Mouse (Mus musculus): ENCODE measurements around the gene Hsdl2. TPM values are rescaled to one million over a fixed set of nuclear protein-coding genes. Genes with fewer than 3 reads are reported as not detected.
"Not testable (repeated sequence)": the region's sequence is repeated elsewhere in the genome, so short reads cannot be mapped to it uniquely, and the experiment has no call there.

Gene Hsdl2
- total RNA-seq, 1 experiment from 2014 or later: 135 TPM

DNA sequence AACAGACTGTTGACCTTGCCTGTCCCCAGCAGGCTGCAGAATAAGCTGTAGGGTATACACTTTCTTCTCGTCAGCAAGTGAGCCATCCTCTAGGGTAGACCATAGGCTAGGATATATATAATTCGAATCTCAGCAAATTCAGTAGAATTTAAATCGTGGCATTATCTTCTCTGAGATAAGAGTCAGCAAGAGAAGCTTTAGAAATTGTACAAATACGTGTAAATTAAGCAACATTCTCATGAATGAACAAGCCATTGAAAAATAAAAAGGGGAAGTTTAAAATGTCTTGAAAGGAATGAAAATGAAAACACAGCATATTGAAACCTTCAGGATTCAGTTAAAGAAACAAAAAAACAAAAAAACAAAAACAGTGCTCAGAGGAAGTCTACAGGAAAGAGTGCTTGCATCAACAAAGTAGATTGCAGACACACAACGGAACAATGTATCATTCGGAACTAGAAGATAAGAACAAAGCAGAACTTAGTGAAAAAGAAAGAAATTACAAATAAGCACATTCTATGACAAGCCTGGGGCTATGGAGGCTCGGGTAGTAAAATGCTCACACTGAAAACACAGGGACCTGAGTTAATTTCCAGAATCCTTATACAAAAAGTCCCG is 15.7 kb upstream of the Hsdl2 start:
- no peak for DNase-seq

DNA sequence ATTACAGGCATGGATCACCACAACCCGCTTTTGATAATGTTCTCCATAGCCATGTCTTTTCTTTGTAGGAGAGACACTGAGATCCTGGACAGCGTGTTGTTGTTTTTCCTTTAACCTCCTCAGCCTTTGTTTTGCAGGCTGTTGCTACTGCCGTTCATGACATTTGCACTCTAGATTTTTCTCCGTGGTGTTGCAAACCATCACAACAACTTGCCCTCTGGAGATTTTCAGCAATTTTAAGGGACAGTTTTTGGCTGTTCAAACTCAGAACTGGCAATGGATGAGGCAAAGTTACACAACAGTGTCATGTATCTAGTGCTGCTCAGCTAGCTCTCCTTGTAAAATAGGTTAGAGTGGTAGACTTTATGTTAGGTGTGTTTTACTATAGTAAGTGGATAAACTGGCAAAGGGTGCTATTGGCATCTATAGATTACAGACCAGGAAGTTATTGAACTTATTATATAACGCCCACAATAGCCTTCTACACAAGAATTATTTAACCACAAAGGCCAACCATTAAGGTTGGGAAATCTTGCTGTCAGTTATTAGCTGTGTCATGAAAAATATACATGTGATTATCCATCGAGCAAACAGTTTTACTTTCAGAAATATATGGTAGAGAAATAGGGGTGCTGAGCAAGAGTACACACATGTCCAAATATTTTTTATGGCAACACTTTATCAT is 13.6 kb upstream of the Hsdl2 start:
- DNase-seq: peak; percentile 35

DNA sequence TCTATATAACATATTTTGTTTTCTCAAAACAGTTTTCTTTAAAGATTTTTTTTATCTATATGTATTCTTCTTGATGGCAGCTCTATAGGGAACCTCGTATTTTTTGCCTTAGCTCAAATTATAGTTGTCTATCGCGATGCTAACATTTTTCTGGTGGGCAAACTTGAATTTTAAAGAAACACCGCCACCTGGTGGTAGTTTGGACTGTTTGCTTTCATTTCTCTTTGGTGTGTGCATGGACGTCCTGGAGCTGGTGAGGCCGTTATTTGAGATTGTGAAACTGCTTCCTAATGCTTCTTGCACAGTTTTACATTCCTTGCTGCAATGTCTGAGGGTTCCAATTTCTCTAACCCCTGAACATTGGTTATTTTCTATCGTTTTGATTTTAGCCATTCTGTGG is 11.8 kb upstream of the Hsdl2 start:
- peak; percentile 85 for DNase-seq

DNA sequence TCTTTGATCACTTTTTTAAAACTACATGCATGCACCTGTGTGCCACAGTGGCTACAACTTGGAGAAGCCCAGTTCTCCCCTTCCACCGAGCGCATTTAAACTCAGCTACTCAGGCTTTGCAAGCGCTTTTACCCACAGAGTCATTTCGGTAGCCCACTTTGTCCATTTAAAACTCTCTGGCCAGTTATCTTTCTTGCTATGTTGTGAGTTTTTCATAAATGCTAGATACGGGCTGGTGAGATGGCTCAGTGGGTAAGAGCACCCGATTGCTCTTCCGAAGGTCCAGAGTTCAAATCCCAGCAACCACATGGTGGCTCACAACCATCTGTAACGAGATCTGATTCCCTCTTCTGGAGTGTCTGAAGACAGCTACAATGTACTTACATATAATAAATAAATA is 10.8 kb upstream of the Hsdl2 start:
- DNase-seq: not testable (repeated sequence)

DNA sequence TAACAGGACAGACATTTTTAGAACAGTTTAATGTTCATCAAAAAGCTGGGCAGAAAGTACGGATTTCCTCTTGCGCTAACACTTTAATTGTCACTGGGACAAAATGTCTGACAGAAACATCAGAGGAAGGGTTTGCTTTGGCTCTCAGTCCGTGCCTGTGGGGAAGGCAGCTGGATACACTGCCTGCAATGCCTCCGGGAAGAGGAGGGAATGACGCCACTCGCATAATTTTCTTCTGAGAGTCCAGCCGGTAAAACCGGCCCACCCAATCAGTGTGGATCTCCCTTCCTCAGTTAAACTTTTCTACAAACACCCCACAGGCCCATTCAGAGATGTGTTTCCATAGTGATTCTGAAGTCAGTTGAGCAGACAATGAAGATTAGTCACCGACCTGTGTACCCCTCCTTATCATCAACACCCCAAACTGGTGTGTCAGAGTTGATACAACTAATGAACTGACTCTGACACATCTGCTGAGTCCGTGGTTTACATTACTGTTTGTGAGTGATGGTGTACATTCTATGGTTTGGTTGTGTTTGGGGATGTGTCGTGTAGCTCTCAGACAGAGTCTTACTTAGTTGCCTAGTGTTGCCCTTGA is 8.7 kb upstream of the Hsdl2 start:
- no peak for DNase-seq

DNA sequence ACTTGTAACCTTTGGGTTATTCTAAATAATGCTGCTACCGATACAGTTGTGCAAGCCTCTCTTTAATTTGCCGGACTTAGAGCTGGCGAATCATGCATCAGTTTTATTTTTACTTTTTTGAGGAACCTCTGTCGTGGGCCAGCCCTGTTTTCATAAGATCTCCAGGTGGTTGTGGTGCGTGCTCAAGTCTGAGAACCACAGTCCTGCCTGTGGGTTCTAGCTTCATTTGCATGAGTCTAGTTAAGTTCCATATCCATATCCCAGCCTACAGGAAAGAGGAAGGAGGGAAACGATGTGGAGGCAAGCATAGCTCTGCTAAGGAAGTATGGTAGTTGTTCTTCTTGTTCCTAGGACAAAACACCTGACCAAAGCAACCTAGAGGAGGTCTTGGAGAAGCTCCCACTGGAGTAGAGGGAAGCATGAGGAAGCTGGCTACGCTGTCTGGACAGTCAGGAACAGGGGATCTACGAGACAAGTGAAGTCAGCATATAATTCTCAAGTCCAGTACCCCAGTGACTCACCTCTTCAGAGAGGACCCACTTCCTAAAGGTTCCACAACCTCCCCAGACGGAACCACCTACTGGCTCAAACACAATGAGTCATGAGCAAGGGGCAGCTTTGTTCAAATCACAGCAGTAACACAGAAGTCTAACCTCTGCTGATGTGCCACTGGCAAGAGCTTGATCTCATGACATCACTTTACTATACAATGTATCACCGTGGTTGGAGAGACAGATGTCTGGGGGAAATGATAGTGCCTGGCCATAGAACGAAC is 6.0 kb upstream of the Hsdl2 start:
- DNase-seq: no peak

DNA sequence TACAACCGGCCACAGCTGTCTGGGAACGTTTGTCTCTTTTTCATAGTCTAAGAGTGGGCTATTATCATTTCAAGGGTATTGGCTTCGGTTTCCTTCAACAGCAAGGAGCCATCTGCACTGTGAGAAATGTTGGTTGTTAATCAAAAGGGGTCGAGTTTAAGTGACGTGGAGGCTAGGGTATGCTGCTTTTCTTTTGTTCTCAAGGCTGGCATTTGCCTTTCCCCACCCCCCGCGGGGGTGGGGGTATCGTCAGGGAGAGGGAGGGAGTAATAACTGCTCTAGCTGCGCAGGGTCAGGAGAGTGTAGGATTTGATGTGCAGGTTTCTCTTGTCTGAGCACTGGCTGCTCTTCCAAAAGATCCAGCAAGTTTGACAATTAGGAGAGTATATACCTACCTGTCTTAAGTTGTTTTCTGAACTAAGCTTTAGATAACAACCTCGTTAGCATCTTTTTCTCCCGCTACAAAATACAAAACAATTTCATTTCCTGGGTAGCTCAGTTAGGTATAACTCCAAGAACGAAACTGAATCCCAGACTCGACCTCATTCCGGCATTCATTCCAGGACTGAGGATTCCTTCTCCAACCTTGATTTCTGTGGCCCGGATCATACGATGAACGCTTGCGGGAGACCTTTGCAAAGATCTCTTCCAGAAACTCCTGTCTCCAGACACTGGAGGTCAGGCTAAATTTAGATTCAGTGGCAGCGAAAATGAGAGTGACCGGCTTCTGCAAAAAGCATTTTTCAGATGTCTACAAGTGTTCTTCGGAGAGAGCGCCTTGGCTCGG is 675 bp upstream of the Hsdl2 start:
- DNase-seq: peak; percentile 78

DNA sequence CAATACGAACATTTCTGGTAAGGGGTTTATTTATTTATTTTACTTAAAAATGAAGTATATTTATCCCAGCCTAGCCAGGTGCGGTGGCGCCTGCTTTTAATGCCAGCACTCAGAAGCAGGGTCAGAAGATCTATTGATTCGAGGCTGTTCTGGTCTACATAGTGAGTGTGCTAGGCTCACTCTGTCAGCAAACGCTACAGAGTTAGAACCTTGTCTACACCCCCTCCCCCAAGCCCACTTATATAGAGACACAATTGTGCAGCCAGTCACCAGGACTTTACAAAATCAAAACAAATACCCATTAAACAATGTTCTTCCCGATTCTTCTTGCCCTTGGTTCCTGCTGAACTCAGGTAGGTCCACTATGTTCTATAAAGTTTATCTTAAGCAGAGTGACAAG is 823 bp downstream of the Hsdl2 start:
- DNase-seq: no peak

DNA sequence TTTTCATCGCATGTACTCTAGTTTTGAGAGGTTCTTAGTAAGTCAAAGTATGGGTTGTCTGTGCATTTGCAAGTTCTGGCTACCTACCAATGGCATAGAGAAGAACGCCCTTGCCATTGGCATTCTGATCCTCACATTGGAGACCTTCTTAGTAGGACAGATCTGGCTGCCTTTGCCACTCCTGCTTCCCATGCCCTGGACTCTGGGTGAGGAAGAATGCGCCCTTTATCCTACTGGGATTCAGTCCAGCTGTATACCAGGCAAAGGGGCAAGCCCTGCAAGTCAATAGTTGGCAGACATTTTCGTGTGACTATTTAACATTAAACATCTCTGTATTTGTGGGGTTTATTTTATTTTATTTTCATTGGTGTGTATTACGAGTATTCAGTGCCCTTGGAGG is 3.7 kb downstream of the Hsdl2 start:
- peak; percentile 66 for DNase-seq

DNA sequence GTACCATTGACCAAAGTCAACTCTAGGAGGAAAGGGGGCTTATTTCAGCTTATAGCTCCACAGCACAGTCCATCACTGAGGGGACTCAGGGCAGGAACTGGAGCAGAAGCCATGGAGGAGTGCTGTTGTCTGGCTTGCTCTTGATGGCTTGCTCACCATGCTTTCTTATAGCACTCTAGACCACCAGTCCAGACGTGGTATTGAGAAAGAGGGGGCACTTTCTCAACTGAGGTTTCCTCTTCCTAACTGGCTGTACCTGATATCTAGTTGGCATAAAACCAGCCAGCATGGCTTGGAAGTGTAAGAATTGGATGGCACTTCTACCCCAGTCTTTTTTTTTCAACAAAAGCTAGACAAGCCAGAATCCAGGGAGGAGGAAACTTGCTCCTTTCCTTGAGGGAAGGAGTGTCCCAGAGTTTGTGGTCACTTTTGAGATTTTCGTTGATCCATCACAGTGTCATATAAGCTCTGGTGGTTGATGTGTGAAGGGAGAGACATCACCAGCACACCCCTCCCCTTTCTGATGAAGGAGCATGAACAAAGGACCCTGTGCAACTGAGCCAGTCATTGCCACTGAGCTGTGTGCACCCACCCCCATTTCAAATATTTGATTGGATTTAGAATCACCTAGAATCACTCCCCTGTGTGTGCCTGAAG is 6.0 kb downstream of the Hsdl2 start:
- no peak for DNase-seq

DNA sequence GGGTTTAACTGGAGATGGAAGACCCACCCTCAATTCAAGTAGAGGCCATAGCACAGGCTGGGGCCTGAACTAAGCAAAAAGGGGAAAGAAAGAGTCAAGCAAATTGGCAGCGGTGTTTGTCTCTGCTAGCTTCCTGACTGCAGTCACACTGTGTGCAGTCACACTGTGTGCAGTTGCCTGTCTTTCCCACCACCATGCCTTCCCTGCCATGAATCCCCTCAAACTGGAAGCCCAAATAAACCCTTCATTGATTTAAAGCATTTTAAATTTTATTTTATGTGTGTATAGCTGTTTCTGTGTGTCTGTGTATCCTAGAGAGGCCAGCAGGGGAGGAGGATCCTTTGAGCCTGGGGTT is 6.5 kb downstream of the Hsdl2 start:
- DNase-seq: no peak

DNA sequence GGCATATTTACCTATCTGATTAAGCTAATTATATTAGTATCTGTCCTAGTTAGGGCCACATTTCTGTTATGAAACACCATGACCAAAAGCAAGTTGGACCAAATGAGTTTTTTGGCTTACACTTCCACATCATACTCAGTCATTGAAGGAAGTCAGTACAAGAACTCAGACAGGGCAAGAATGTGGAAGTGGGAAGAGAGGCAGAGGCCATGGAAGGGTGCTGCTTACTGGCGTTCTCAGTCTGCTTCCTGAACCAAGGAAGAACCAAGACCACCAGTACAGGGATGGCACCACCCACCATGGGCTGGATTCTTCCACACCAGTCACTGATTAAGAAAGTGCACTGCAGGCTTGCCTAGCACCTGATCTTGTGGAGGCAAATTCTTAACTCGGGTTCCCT is 13.3 kb downstream of the Hsdl2 start:
- DNase-seq: no peak

DNA sequence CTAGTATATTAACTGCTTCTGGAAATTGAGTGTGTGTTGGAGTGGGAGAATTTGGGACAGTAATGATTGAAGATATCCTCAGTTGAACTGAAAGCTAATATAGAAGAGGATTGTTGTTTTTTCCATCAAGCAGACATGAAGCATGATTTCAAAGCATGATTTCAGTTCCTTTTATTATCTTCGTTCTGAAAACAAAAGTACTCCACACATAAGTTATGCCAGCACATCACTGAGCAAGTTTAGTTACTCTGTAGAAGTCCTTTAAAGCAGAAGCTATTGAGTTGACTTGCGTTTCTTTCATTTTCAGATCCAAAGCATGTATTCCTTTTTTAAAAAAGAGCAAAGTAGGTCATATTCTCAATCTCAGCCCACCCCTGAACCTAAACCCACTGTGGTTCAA is 15.2 kb downstream of the Hsdl2 start:
- DNase-seq: no peak

DNA sequence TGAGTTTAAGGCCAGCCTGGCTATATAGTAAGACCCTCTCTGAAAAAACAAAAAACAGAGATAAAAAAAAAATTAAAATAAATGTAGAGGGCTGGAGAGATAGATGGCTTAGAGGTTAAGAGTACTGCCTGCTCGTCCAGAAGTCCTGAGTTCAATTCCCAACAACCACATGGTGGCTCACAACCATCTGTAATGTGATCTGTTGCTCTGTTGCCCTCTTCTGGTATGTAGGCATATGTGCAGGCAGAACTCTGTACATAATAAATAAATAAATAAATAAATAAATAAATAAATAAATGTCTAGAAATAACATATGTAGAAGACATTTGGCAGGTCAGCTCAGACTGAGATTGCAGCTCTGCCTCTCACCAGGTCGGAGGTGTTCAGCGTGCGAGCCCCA is 21.3 kb downstream of the Hsdl2 start:
- no peak for DNase-seq

DNA sequence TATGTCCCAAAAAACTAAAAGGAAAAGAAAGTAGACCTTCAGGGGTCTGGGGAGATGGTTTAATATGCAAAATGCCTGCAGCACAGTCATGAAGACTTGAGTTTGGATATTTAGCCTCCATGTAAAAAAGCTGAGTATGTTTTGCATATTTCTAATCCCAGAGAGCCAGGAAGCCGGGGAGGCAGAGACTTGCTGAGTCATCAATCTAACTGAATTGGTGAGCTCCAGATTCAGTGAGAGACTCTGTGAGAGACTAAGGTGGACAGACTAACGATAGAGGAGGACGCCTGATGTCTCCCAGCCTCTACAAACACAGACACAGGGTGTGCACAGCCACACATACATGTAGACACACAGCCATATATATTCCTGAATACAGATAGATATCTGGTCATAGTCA is 23.5 kb downstream of the Hsdl2 start:
- DNase-seq: no peak

DNA sequence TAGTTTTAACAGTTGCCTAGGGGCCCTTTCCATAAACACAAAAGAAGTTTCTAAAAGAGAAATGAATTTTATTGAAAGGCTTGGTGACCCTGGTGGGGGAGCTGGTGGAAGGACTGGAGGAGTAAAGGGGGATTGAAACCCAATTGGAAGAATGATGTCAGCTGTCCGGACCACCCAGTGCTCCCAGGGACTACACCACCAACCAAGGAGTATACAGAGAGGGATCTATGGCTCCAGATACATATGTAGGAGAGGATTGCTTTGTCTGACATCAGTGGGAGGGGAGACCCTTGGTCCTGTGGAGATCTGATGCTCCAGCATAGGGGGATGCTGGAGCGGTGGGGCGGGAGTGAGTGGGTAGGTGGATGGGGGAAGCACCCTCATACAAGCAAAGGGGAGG is 24.1 kb downstream of the Hsdl2 start:
- no peak for DNase-seq

DNA sequence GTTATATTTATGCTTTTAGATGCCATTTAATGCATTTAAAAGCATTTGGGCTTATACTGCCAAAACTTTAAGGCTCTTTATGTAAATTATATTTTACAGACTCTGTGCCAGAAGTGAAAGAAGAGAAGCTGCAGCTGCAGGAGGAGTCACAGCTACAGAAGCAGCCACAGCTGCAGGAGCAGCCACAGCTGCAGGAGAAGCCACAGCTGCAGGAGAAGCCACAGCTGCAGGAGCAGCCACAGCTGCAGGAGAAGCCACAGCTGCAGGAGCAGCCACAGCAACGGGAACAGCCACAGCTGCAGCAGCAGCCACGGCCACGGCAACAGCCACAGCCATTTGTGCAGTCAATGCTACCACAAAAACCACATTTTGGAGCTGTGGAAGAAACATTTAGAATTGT is 29.0 kb downstream of the Hsdl2 start:
- DNase-seq: no peak

DNA sequence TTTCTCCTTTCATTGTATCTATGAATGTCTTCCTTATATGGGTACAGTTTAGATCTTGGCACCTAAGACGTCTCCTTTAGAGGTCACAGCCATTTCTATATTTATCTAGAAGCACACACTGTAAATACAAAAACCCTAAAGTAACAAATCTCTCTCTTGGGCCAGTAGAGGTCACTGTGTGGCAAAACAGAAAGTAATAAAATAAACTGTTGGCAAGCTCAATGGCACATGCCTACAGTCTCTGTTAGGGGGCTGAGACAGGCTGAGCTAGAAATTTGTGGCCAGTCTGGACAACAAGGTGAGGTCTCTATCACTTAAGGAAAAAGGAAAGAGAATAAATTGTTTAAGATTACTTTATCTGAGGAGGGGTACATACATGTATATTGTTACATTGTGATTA is 33.6 kb downstream of the Hsdl2 start:
- DNase-seq: no peak

DNA sequence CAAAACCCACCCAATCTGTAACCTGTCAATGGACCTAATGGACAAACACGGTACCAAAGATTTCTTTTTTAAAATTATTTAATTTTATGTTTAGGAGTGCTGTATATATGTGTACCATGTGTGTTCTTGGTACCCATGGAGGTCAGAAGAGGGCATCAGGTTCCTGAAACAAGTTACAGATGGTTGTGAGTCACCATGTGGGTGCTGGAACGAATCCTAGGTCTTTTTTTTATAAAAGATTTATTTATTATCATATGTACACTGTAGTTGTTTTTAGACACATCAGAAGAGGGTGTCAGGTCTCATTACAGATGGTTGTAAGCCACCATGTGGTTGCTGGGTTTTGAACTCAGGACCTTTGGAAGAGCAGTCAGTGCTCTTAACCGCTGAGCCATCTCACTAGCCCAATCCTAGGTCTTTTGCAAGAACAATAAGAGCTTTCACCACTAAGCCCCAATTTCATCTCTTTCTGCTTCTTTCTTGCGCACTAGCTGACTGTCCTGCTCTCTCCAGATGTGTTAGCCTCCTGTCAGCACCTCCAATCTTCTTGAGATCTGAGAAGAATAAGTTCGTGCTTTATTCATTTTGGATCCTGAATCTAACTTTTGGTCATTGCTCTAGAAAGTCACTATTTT is 38.4 kb downstream of the Hsdl2 start:
- no peak for DNase-seq

DNA sequence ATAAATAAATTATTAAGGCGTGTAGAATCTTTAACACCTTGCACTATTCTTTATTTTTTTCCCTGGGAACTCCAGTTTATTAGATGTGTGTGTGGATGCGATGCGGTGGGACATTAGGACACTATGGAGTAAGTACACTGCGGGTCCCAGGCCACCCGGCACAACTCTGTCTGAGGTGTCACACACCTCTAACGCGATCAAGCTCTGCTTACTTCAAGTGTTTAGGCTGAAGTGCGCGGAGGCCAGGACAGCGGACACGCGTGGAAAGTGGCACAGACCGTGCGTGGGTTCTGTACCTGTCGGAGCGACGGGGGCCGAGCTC is 44.3 kb downstream of the Hsdl2 start:
- no peak for DNase-seq

All from adrenal gland, postnatal 14 days (tissue).